Mouse (Mus musculus): ENCODE results near the gene Tfrc.

DNA sequence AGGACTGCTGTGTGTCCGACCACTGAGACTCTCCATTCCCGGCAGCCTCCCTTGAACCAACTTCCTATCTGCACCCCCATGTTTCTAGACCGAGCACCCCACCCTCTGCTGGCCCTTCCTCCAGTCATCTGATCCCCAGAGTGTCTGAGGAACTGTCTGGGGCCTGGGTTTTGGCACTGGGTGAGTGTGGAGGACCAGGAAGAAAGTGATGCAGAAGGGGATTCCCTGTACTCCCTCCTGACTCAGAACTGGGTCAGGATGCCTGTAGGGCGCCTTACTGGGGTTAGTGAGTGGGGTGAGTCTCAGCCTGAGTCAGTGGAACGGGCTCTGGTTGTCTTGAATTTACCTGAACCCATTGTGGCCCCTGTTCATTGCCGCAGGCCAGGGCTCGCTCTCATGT, 63.5 kb downstream of the Tfrc start:
- TF ChIP-seq CTCF (IDR thresholded peaks at IDR 0.05; ENCODE audit: borderline replicate concordance, insufficient read depth, low read length) (no peak), POLR2A (IDR thresholded peaks at IDR 0.05; ENCODE audit: low read depth, low read length) (no peak)
